Mouse (Mus musculus) ES-E14 (cell line): Measurements from ENCODE around the gene Scn4b.

Experiments
- HCFC1 ChIP-seq: IDR thresholded peaks from 2 replicates; pipeline ENCODE4 v1.6.1; 2012; ENCODE audit warnings: low read length, inconsistent platforms, borderline replicate concordance; ENCODE audit not compliant: insufficient read depth
- MAFK ChIP-seq: IDR thresholded peaks from 2 replicates; pipeline ENCODE4 v1.6.1; 2014; ENCODE audit warnings: mild to moderate bottlenecking, low read depth, low read length, inconsistent platforms; ENCODE audit not compliant: insufficient read depth

GRCm38 (mm10) chr9:45121001-45121400 is 17.2 kb upstream of the Scn4b start:
- TF ChIP-seq HCFC1 = no peak
- TF ChIP-seq MAFK = no peak
